Mouse (Mus musculus) limb, embryonic 13.5 days (tissue): ENCODE measurements around the gene Rab9. TPM values are rescaled to one million over a fixed set of nuclear protein-coding genes. Genes with fewer than 3 reads are reported as not detected.

Source experiments
- ATAC-seq: fragments of 200-750 bp; cut with Nextera tagmentation; 2 replicates; pipeline ENCODE4 v1.8.0; 2017; ENCODE audit warnings: low read depth, moderate number of reproducible peaks, moderate TSS enrichment; ENCODE audit not compliant: low FRiP score
- H3K27ac ChIP-seq: fragments of 300-500 bp; sonication (generic); 2 replicates; pipeline ENCODE4 v1.5.1; 2015; ENCODE audit warnings: inconsistent platforms, mild to moderate bottlenecking, moderate library complexity
- H3K27me3 ChIP-seq: fragments of 300-500 bp; sonication (generic); 2 replicates; pipeline ENCODE4 v1.6.1; 2015; ENCODE audit warnings: mild to moderate bottlenecking, inconsistent platforms
- H3K36me3 ChIP-seq: fragments of 300-500 bp; sonication (generic); 2 replicates; pipeline ENCODE4 v1.6.1; 2015; ENCODE audit warnings: inconsistent platforms, mild to moderate bottlenecking, moderate library complexity
- H3K4me1 ChIP-seq: fragments of 300-500 bp; sonication (generic); 2 replicates; pipeline ENCODE4 v1.6.1; 2015; ENCODE audit warnings: inconsistent platforms
- H3K4me2 ChIP-seq: fragments of 300-500 bp; sonication (generic); replicated peaks from 2 replicates; pipeline ENCODE4 v1.6.1; 2015; ENCODE audit warnings: inconsistent platforms, mild to moderate bottlenecking, moderate library complexity
- H3K4me3 ChIP-seq: fragments of 300-500 bp; sonication (generic); 2 replicates; pipeline ENCODE4 v1.5.1; 2015; ENCODE audit warnings: moderate library complexity, mild to moderate bottlenecking, inconsistent platforms
- H3K9ac ChIP-seq: fragments of 300-500 bp; sonication (generic); 2 replicates; pipeline ENCODE4 v1.6.1; 2015; ENCODE audit warnings: mild to moderate bottlenecking, inconsistent platforms
- H3K9me3 ChIP-seq: fragments of 300-500 bp; sonication (generic); 2 replicates; pipeline ENCODE4 v1.6.1; 2016; ENCODE audit warnings: inconsistent platforms
- WGBS: fragments of 180-500 bp; shearing (Covaris S2); methylation state at CpG from one replicate; pipeline ENCODE4 v1.1.7; 2015; 5-methylcytosine and 5-hydroxymethylcytosine counted together
- polyA plus RNA-seq: library from polyadenylated mRNA; unstranded; fragments of >200 nt; fragmentation: Nextera tagmentation; extraction: Ambion mirVana; gene quantifications from 2 replicates; pipeline ENCODE4 v1.2.1, GENCODE M21; 2015

The Rab9 gene
- polyA plus RNA-seq, 1 experiment from 2014 or later = 55.6 TPM

DNA sequence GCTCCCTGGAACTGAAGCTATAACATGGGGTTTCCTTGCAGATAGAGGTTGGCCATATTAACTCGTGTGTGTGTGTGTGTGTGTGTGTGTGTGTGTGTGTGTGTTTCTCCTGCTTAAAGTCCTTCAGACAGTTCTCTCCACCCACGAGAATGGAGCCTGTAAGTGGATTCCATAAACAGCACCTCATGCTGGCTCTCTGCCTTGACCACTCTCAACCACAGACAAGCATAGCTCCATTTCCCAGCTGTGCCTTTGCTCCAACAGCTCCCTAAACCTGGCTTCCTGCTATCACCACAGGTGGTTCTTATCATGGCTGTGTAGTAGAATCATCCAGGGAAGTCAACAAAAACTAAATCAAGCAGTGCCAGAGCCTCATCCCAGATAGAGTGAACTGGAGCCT is 24.8 kb upstream of the Rab9 start:
- Histone ChIP-seq H3K27ac (no peak overlapping the region), H3K36me3 (0 out of 2 replicates have a peak, but pooled peaks cover 7% of the 10 kb centered on the region), H3K4me3 (no peak overlapping the region), H3K4me2 (no peak overlapping the region), H3K4me1 (0 out of 2 replicates have a peak, but pooled peaks cover 3% of the 10 kb centered on the region), H3K9me3 (no peaks in the 10 kb centered on the region), H3K9ac (no peak overlapping the region), H3K27me3 (peaks cover 12% of the 10 kb centered on the region; the same call in 1 of the 2 replicates)
- ATAC-seq = no peak
- WGBS = 73% methylated on average over 1 of the region's 2 CpGs

DNA sequence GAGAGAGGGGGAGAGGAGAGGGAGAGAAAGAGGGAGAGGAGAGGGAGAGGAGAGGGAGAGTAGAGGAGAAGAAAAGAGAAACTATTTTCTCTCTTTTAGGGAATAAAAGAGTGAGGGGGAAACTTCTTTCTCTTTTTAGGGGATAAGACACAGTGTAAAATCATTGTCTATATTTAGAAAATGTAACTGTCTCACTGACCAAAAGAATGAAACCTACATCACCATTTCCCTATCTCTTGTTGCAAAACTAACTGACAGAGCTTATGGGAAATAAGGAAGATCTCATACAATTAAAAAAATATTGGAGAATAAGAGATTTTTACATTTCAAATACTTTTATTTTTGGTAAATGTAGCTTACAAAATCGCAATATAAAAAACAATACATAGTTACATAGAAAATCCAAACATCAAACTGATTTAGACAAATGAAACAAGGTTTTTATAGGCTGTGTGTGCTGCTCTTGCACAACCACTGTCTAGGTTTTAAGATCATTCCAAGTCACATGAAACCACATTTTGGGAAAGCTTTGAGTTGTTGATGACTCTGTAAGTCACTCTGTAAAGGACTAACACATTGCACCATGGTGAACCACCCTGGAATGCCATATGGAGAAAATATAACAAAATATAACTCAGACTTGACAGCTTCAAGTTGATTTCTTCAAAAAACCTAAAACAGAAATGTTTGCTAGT is 20.0 kb upstream of the Rab9 start:
- Histone ChIP-seq H3K9ac (no peak overlapping the region), H3K4me3 (no peak overlapping the region), H3K36me3 (no peaks in the 10 kb centered on the region), H3K27me3 (peaks cover 6% of the 10 kb centered on the region; the same call in 1 of the 2 replicates), H3K9me3 (no peaks in the 10 kb centered on the region), H3K4me2 (no peak overlapping the region), H3K4me1 (no peaks in the 10 kb centered on the region), H3K27ac (no peak overlapping the region)
- 78% methylated on average over 1 of the region's 1 CpGs for WGBS
- ATAC-seq = no peak

DNA sequence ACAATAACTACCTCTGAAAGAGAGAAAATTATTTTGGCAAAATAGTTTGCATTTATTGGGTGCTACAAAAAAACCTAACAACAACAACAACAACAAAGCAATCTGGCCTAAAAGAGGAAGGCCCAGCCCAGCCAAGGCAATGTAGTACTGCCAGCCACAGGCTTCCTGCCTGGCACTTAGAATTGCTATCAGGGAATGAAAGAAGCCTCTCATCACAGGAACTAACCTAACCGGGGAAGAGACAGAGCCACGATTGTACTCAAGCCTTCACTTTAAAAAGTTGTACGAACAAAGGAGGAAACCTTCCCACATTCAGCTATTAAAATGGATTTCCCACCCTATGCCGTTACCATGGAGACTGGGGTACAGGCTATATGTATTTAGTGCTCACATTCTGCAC is 18.1 kb upstream of the Rab9 start:
- 66% methylated on average over 4 of the region's 4 CpGs for WGBS
- Histone ChIP-seq H3K4me2 (no peak overlapping the region), H3K27ac (no peak overlapping the region), H3K27me3 (peaks cover 6% of the 10 kb centered on the region; the same call in 1 of the 2 replicates), H3K4me3 (no peak overlapping the region), H3K36me3 (no peaks in the 10 kb centered on the region), H3K9ac (no peak overlapping the region), H3K4me1 (no peaks in the 10 kb centered on the region), H3K9me3 (no peaks in the 10 kb centered on the region)
- no peak for ATAC-seq

DNA sequence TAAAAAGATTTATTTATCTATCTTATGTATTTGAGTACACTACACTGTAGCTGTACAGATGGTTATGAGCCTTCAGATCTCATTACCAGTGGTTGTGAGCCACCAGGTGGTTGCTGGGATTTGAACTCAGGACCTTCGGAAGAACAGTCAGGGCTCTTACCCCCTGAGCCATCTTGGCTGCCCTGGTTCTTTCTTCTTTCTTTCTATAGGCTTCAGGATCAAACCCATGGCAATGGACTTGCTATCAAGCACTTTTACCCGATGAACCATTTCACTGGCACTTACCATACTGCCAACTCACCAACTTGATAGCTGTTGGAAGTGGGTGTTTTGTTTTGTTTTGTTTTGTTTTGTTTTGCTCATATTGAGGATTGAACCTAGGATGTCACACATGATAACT is 15.4 kb upstream of the Rab9 start:
- Histone ChIP-seq H3K9me3 (no peaks in the 10 kb centered on the region), H3K9ac (no peak overlapping the region), H3K36me3 (no peaks in the 10 kb centered on the region), H3K27ac (no peak overlapping the region), H3K27me3 (no peaks in the 10 kb centered on the region), H3K4me3 (no peak overlapping the region), H3K4me2 (no peak overlapping the region), H3K4me1 (no peaks in the 10 kb centered on the region)
- whole genome bisulfite sequencing = 93% methylated on average over 2 of the region's 2 CpGs
- no peak for ATAC-seq

DNA sequence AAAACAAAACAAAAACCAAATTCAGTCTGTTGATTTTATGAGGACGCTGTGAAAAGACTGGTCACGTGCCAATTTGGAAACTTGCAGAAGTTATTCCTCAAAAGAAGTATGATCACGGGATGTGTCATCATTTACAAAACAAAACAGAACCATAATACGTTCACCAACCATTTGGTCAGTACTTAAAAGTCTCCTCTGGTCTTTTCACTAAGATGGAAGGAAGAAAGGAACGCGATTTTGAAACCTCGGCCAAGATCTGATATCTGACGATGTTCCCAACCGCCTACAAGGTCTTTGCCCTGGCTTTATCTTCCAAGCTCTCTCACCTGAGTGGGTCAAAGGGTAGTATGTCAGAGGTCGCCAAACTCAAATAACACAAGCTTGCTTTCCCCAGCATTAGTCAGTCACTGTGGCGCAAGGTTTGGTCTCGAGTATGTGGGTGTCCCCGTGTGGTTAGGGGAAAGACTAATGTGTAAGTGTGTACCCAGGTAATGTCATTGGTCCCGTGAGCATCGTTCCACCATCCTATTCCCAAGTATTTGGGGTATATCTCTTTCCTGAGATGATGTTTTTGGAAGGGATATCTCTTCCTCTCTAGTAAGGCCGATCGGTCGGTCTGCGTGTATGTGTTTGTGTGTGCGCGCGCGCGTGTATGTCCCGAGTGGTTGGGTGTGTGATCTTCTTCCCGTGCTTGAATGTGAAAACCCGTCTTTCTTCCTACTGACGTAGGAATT is 869 bp downstream of the Rab9 start:
- Histone ChIP-seq H3K4me3 (peak overlapping the region; percentile 59), H3K27ac (peak overlapping the region; percentile 52; the same call in 1 of the 2 replicates), H3K4me1 (peaks cover 19% of the 10 kb centered on the region; the same call in 1 of the 2 replicates), H3K9me3 (no peaks in the 10 kb centered on the region), H3K4me2 (peak overlapping the region; percentile 64), H3K9ac (peak overlapping the region; percentile 72), H3K27me3 (peaks cover 17% of the 10 kb centered on the region), H3K36me3 (no peaks in the 10 kb centered on the region)
- ATAC-seq = peak; percentile 13; the same call in 1 of the 2 replicates
- 28% methylated on average over 28 of the region's 28 CpGs for WGBS

DNA sequence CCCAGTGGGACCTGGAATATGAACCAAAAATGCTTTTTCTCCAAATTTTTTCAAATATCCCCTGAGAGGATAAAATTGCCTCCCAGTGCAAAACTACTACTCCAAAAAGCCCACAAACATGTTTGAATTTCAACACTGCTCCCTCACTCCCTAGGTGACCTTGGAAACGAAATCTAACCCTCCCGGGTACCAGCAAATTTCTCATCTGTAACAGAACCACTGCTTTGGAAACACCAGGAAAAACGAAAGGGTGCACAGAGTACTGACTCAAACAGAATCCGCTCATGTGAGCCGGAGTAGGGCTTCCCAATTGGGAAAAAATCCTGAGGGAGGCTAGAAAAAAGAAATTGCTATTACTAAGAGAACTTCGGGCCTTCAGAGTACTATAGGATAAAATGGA is 2.3 kb downstream of the Rab9 start:
- Histone ChIP-seq H3K36me3 (no peaks in the 10 kb centered on the region), H3K27ac (no peak overlapping the region), H3K9me3 (no peaks in the 10 kb centered on the region), H3K9ac (no peak overlapping the region), H3K4me3 (peak overlapping the region; percentile 59), H3K27me3 (peaks cover 15% of the 10 kb centered on the region), H3K4me2 (peak overlapping the region; percentile 64), H3K4me1 (peaks cover 21% of the 10 kb centered on the region; the same call in 1 of the 2 replicates)
- 66% methylated on average over 6 of the region's 6 CpGs for WGBS
- no peak for ATAC-seq

DNA sequence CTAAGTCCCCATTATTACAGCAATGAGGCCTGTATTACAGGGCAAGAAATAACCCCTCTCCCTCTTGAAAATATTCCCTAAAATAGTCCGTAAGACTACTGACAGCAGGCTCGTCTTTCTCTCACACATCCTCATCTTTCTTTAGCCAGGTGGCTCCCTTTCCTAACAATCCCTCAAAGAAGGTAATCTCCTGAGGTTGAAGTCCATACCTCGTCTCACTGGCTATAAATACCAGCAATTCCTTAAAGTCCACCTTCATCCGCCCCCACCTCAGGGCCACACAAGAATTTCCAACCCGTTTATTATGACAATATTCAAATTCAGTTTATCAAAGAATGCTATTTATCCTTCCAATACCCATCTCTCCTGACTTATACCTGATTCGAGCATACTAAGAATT is 7.1 kb downstream of the Rab9 start:
- Histone ChIP-seq H3K27me3 (peaks cover 20% of the 10 kb centered on the region), H3K27ac (no peak overlapping the region), H3K36me3 (0 out of 2 replicates have a peak, but pooled peaks cover 7% of the 10 kb centered on the region), H3K4me1 (peaks cover 21% of the 10 kb centered on the region; the same call in 1 of the 2 replicates), H3K9ac (no peak overlapping the region), H3K4me3 (no peak overlapping the region), H3K4me2 (no peak overlapping the region), H3K9me3 (no peaks in the 10 kb centered on the region)
- no peak for ATAC-seq
- 77% methylated on average over 6 of the region's 6 CpGs for WGBS

DNA sequence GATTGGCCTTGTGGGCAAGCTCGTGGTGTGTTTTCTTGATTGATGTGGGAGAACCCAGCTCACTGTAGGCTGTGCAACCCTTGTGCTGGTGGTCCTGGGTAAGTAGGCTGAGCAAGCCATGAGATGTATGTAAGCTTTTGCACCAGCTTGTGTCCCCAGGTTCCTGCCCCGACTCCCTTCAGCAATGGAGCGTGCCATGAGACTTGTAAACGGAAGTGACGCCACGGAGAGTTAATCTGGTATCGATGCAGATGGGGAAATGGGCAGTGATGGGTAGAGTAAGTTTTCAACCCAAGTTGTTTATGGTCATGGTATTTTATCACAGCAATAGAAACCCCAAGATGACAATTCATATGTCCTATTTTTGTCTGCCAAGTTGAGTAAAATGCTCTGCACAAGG is 11.3 kb downstream of the Rab9 start:
- Histone ChIP-seq H3K9me3 (no peaks in the 10 kb centered on the region), H3K4me2 (no peak overlapping the region), H3K27me3 (peaks cover 12% of the 10 kb centered on the region; the same call in 1 of the 2 replicates), H3K4me1 (peaks cover 7% of the 10 kb centered on the region; the same call in 1 of the 2 replicates), H3K27ac (no peak overlapping the region), H3K36me3 (0 out of 2 replicates have a peak, but pooled peaks cover 7% of the 10 kb centered on the region), H3K9ac (no peak overlapping the region), H3K4me3 (no peak overlapping the region)
- WGBS = 94% methylated on average over 7 of the region's 7 CpGs
- ATAC-seq = no peak

DNA sequence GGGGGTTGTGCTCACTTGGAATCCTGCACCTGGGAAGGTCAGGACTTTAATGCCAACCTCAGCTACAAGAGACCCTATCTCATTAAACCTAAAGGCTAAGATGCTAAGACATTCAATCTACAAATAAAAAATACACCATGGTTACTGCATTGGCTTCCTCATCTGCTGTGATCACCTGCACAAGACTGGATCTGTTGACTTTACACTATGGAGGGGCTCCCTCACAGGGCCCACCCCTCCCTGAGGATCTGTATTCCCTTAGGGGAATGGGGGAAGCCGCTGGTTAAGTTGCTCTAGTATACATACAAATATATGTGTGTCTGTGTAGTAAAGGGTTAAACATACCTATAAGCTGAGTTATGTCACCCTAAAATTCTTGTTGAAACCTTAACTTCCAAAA is 24.1 kb downstream of the Rab9 start:
- WGBS = 90% methylated on average over 1 of the region's 1 CpGs
- Histone ChIP-seq H3K9me3 (no peaks in the 10 kb centered on the region), H3K27me3 (peaks cover 3% of the 10 kb centered on the region; the same call in 1 of the 2 replicates), H3K4me2 (no peak overlapping the region), H3K4me3 (no peak overlapping the region), H3K4me1 (no peaks in the 10 kb centered on the region), H3K27ac (no peak overlapping the region), H3K36me3 (peaks cover 7% of the 10 kb centered on the region), H3K9ac (no peak overlapping the region)
- ATAC-seq = no peak

DNA sequence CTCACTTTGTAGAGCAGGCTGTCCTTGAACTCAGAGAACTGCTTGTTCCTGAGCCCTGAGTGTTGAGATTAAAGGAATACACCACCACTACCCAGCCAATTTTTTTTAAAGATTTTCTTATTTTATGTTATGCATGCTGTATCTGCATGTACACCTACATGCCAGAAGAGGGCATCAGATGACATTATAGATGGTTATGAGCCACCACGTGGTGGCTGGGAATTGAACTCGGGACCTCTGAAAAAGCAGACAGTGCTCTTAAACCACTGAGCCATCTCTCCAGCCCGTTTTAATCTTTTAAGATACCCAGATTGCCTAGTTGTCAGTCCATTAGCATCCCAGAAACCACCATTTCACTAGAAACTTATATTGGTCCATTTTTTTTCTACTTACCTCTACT is 25.3 kb downstream of the Rab9 start:
- H3K9ac ChIP-seq = no peak overlapping the region
- ATAC-seq = no peak
- no peaks in the 10 kb centered on the region for H3K9me3 ChIP-seq
- 72% methylated on average over 3 of the region's 3 CpGs for WGBS
- peaks cover 5% of the 10 kb centered on the region for H3K36me3 ChIP-seq
- no peak overlapping the region for H3K4me2 ChIP-seq
- no peaks in the 10 kb centered on the region for H3K4me1 ChIP-seq
- no peak overlapping the region for H3K4me3 ChIP-seq
- H3K27me3 ChIP-seq = peaks cover 3% of the 10 kb centered on the region; the same call in 1 of the 2 replicates
- H3K27ac ChIP-seq = no peak overlapping the region

DNA sequence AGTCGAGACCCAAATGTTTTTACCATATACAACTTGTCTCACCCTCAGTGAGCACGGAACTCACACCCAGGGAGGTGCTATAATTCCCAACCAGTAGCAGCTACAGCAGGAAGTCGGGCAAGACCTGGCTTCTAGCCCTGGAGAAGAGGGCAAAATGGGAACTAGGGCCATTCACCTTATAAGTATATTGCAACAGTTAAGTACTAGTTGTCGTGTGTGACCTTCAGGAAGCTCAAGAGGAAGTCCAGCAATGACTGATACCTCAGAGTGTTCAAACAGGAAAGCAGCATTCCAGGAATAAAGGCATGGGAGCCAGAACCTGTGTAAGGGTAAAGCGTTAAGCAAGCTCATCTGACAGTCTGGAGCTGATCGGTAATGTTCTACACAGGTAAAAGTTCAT is 26.1 kb downstream of the Rab9 start:
- no peak for ATAC-seq
- peaks cover 3% of the 10 kb centered on the region; the same call in 1 of the 2 replicates for H3K27me3 ChIP-seq
- no peak overlapping the region for H3K9ac ChIP-seq
- peaks cover 5% of the 10 kb centered on the region for H3K36me3 ChIP-seq
- no peak overlapping the region for H3K4me2 ChIP-seq
- H3K9me3 ChIP-seq = no peaks in the 10 kb centered on the region
- no peaks in the 10 kb centered on the region for H3K4me1 ChIP-seq
- 83% methylated on average over 6 of the region's 6 CpGs for WGBS
- no peak overlapping the region for H3K27ac ChIP-seq
- no peak overlapping the region for H3K4me3 ChIP-seq

DNA sequence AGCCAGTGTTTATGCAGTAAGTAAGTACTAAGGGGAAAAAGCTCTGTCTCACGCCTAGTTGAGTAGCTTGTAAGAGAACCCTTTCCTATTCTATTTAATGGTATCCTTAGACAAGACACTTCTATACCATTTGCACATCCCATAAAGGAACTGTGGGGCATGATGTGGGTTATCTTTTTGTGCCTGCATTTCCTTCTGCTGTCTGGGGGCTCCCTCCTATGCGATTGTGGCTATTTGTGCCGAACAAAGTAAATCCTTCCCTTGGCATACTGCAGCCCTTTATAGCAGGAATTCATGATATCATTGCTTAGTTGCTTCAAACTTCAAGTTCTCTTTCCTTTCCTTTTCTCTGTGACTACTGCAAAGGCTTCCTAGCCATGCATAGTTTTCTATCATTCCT is 35.1 kb downstream of the Rab9 start:
- Histone ChIP-seq H3K27me3 (peaks cover 49% of the 10 kb centered on the region), H3K9ac (no peak overlapping the region), H3K27ac (no peak overlapping the region), H3K4me3 (no peak overlapping the region), H3K4me1 (0 out of 2 replicates have a peak, but pooled peaks cover 7% of the 10 kb centered on the region), H3K4me2 (no peak overlapping the region), H3K36me3 (0 out of 2 replicates have a peak, but pooled peaks cover 3% of the 10 kb centered on the region), H3K9me3 (no peaks in the 10 kb centered on the region)
- no peak for ATAC-seq
- 83% methylated on average over 3 of the region's 3 CpGs for WGBS
